In the genomic region with DNA sequence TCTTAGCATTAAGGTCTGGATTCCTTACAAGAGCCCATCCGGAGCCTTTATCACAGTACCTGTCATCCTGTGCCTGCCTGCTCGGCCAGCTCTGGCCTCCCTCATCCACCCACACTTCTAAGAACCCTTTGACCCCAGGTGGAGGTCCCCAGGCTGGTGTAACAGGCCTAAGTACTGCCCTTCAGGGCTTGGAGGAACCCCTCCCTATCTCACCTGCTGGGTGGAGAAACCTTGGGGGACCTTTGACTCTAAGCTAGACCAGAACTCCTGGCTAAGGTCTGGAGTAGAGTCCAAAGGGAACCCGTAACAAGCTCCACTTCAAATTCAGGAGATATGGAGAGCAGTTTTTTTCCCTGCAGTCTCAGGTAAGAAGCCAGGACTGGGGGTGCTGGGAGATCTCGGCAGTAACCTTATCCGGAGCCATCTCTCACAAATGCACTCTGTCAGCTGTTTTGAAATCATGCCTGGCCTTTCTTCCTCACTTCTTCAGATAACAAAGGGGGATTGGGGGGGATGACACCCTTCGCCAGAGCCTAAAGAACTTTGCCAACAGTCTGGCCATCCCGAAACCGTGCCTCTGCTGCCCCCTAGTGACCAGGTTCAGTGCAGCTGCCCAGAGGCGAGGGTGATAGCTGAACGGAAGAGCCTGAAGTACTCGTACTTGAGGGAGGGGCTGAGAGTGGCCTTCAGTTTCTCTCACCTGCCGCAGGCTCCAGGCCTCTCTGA, we compare ENCODE assay signal across 8 mouse cellular contexts. TPM values are rescaled to one million over a fixed set of nuclear protein-coding genes. Genes with fewer than 3 reads are reported as not detected.
DNase-seq lines count a peak whose midpoint lies in the region; ATAC-seq and TF ChIP-seq lines count a peak whose summit lies in the region.

No protein-coding gene starts in this region.

- in situ Hi-C loops in CH12.LX (cut with MboI; ENCODE audit: low pct_ligation_motif_present, low pct_unique_long_range_greater_than_20kb, low sequenced_read_pairs), result no loop called here

- WGBS in liver, postnatal 0 days (ENCODE audit: insufficient replicate concordance), result 20% methylated on average over 12 of the region's 12 CpGs

- dilution Hi-C loops in CH12.LX (cut with MboI; ENCODE audit: extremely low pct_ligation_motif_present, extremely low pct_unique_long_range_greater_than_20kb, low sequenced_read_pairs), result no loop called here

- no peak overlapping the region for H3K27ac ChIP-seq in CH12.LX (ENCODE audit: insufficient read depth, low read depth)
- no peak overlapping the region for H3K27ac ChIP-seq in liver, postnatal 0 days (ENCODE audit: low read depth)

- no peak for ATAC-seq in liver, postnatal 0 days

- H3K4me3 ChIP-seq in CH12.LX (replicated peaks in 1 of 3; ENCODE audit: low read depth in 2 of 3, low read length in 2 of 3, poor library complexity in 1 of 3), result no peak overlapping the region
- no peak overlapping the region for H3K4me3 ChIP-seq in liver, postnatal 0 days (ENCODE audit: low read depth, low read length)

- DNase-seq in 3T3-L1 (ENCODE audit: low read depth, low spot score), result peak; percentile 80
- peak; percentile 84 for DNase-seq in CH12.LX (ENCODE audit: extremely low read depth)
- DNase-seq in c-Kit-positive CD71-positive TER-119-negative erythroid progenitor cells, embryonic 14.5 days (ENCODE audit: low read depth), result peak; percentile 67
- DNase-seq in frontal cortex, postnatal 25 days (ENCODE audit: low spot score in 2 of 2), result peak; percentile 61 to 64
- DNase-seq in kidney, adult 8-10 months, result peak; percentile 72 to 87
- DNase-seq in liver, postnatal 0 days, result peak; percentile 91
- DNase-seq in retina, postnatal 7 days (ENCODE audit: low read depth, low spot score), result peak; percentile 67
- DNase-seq in urinary bladder, adult 2 months (ENCODE audit: low spot score), result peak; percentile 82

- peak; percentile 78 to 99 for TF ChIP-seq CTCF in CH12.LX (conservative IDR thresholded peaks at IDR 0.05 in 1 of 2, IDR thresholded peaks at IDR 0.05 in 1 of 2; ENCODE audit: low read depth in 2 of 2, low read length in 2 of 2)
- peak; percentile 97 for TF ChIP-seq CTCF in liver, postnatal 0 days (IDR thresholded peaks at IDR 0.05; ENCODE audit: low read depth)

- H3K9ac ChIP-seq in CH12.LX (ENCODE audit: insufficient read depth, low read depth), result no peak overlapping the region
- H3K9ac ChIP-seq in liver, postnatal 0 days (replicated peaks), result 0 out of 2 replicates have a peak overlapping the region, but pooled peaks have one; percentile 16

- no peak for TF ChIP-seq EP300 in CH12.LX (IDR thresholded peaks at IDR 0.05; ENCODE audit: low read length)
- TF ChIP-seq EP300 in liver, postnatal 0 days (IDR thresholded peaks at IDR 0.05; ENCODE audit: low read depth), result no peak

- H3K36me3 ChIP-seq in CH12.LX (replicated peaks in 1 of 2; ENCODE audit: control insufficient read depth in 1 of 2, insufficient read depth in 1 of 2, low read length in 1 of 2), result peaks cover 58 to 76% of the 10 kb centered on the region in 2 experiments
- H3K36me3 ChIP-seq in liver, postnatal 0 days (replicated peaks; ENCODE audit: insufficient read depth, low read length), result peaks cover 33% of the 10 kb centered on the region

- H3K4me1 ChIP-seq in CH12.LX (ENCODE audit: control insufficient read depth in 1 of 2, insufficient read depth in 2 of 2), result peaks cover 0 to 17% of the 10 kb centered on the region in 2 experiments; a peak in 2 of 4 replicates
- peaks cover 18% of the 10 kb centered on the region for H3K4me1 ChIP-seq in liver, postnatal 0 days (ENCODE audit: insufficient read depth)

- H3K4me2 ChIP-seq in CH12.LX (ENCODE audit: insufficient read depth, low read depth, poor library complexity, severe bottlenecking), result no peak overlapping the region
- no peak overlapping the region for H3K4me2 ChIP-seq in liver, postnatal 0 days (ENCODE audit: low read depth, low read length)

- peak; percentile 99 for TF ChIP-seq RAD21 in CH12.LX (IDR thresholded peaks at IDR 0.05; ENCODE audit: low read depth, low read length)

- no peaks in the 10 kb centered on the region for H3K79me2 ChIP-seq in CH12.LX (replicated peaks; ENCODE audit: control insufficient read depth, extremely low read depth, insufficient read depth, poor library complexity, severe bottlenecking)

- no peaks in the 10 kb centered on the region for H3K9me3 ChIP-seq in CH12.LX (replicated peaks; ENCODE audit: low read length)
- H3K9me3 ChIP-seq in liver, postnatal 0 days (ENCODE audit: low read length), result no peaks in the 10 kb centered on the region

- TF ChIP-seq POLR2A in CH12.LX (IDR thresholded peaks at IDR 0.05; ENCODE audit: low read depth, low read length), result no peak; the same call in 1 of the 2 replicates

- no peaks in the 10 kb centered on the region for H3K27me3 ChIP-seq in CH12.LX (replicated peaks)
- no peaks in the 10 kb centered on the region for H3K27me3 ChIP-seq in liver, postnatal 0 days (ENCODE audit: insufficient read depth, low read length)

TF ChIP-seq in CH12.LX, 34 proteins besides CTCF, POLR2A, EP300 and RAD21:
- TF ChIP-seq NRF1 (IDR thresholded peaks at IDR 0.05; ENCODE audit: low read depth, low read length) (0 out of 2 replicates have a peak, but pooled peaks have one; percentile 23), NELFE (IDR thresholded peaks at IDR 0.05; ENCODE audit: low read depth, low read length) (peak; percentile 22; the same call in 1 of the 2 replicates), JUN (IDR thresholded peaks at IDR 0.05; ENCODE audit: insufficient read depth, low read depth, low read length) (no peak), SMC3 (IDR thresholded peaks at IDR 0.05; ENCODE audit: low read depth, low read length) (peak; percentile 99), ETS1 (conservative IDR thresholded peaks at IDR 0.05; ENCODE audit: low read depth, low read length) (no peak), SIN3A (IDR thresholded peaks at IDR 0.05; ENCODE audit: low read length) (peak; percentile 59; the same call in 1 of the 2 replicates), USF1 (IDR thresholded peaks at IDR 0.05; ENCODE audit: low read depth, low read length) (no peak), UBTF (IDR thresholded peaks at IDR 0.05; ENCODE audit: low read depth, low read length) (no peak), ZC3H11A (IDR thresholded peaks at IDR 0.05; ENCODE audit: low read depth, low read length) (peak; percentile 89), ELF1 (IDR thresholded peaks at IDR 0.05; ENCODE audit: low read depth, low read length) (peak; percentile 45; the same call in 1 of the 2 replicates), PAX5 (IDR thresholded peaks at IDR 0.05; ENCODE audit: low read length) (no peak), MXI1 (IDR thresholded peaks at IDR 0.05; ENCODE audit: low read depth, low read length) (no peak), IRF4 (IDR thresholded peaks at IDR 0.05; ENCODE audit: low read depth, low read length) (peak; percentile 70), MAZ (IDR thresholded peaks at IDR 0.05; ENCODE audit: low read depth, low read length) (peak; percentile 11; the same call in 1 of the 2 replicates), TBP (conservative IDR thresholded peaks at IDR 0.05; ENCODE audit: low read depth, low read length) (no peak), TCF12 (IDR thresholded peaks at IDR 0.05; ENCODE audit: low read depth, low read length) (peak; percentile 29; the same call in 1 of the 2 replicates)
TF ChIP-seq in CH12.LX: peak in this region for 9.

RNA-seq across cellular contexts. Expression of gene Tmem104, which starts 5.2 kb away (rescaled TPM):
- total RNA-seq in CH12.LX (2012; rRNA removed) (15.7 and 16.1 TPM in 2 replicates), CH12.LX (2014; rRNA removed) (1.6 and 3.5 TPM in 2 replicates)
- polyA plus RNA-seq in CH12.LX (2012; ENCODE audit: insufficient read length, low read depth), result 10.3 and 10.8 TPM in 2 replicates
- 5.7 and 7.1 TPM in 2 replicates for polyA plus RNA-seq in liver, postnatal 0 days (2015; fragmentation: Nextera tagmentation; extraction: Ambion mirVana)
- polyA plus RNA-seq in urinary bladder, adult 2 months (2012; rRNA removed), result 7.0 and 9.4 TPM in 2 replicates

RNA-seq across cellular contexts. Expression of gene Nat9, which starts 5.6 kb away (rescaled TPM):
- 51.7 and 74.0 TPM in 2 replicates for total RNA-seq in CH12.LX (2012; rRNA removed)
- total RNA-seq in CH12.LX (2014; rRNA removed), result 20.7 and 30.6 TPM in 2 replicates
- 24.1 and 34.0 TPM in 2 replicates for polyA plus RNA-seq in CH12.LX (2012; ENCODE audit: insufficient read length, low read depth)
- polyA plus RNA-seq in liver, postnatal 0 days (2015; fragmentation: Nextera tagmentation; extraction: Ambion mirVana), result 16.5 and 16.7 TPM in 2 replicates
- 27.5 and 32.2 TPM in 2 replicates for polyA plus RNA-seq in urinary bladder, adult 2 months (2012; rRNA removed)

RNA-seq across cellular contexts. Expression of gene Slc9a3r1, which starts 18.9 kb away (rescaled TPM):
- total RNA-seq in CH12.LX (2012; rRNA removed) (69.0 and 70.1 TPM in 2 replicates), CH12.LX (2014; rRNA removed) (43.5 and 51.9 TPM in 2 replicates)
- polyA plus RNA-seq in CH12.LX (2012; ENCODE audit: insufficient read length, low read depth), result 63.7 and 64.6 TPM in 2 replicates
- polyA plus RNA-seq in liver, postnatal 0 days (2015; fragmentation: Nextera tagmentation; extraction: Ambion mirVana), result 101 and 115 TPM in 2 replicates
- polyA plus RNA-seq in urinary bladder, adult 2 months (2012; rRNA removed), result 67.7 and 76.3 TPM in 2 replicates

RNA-seq across cellular contexts. Expression of gene Cd300lf, which starts 48.3 kb away (rescaled TPM):
- total RNA-seq in CH12.LX (2012; rRNA removed) (35.3 and 36.1 TPM in 2 replicates), CH12.LX (2014; rRNA removed) (13.5 and 15.5 TPM in 2 replicates)
- polyA plus RNA-seq in CH12.LX (2012; ENCODE audit: insufficient read length, low read depth), result 36.9 and 38.9 TPM in 2 replicates
- 8.5 and 9.3 TPM in 2 replicates for polyA plus RNA-seq in liver, postnatal 0 days (2015; fragmentation: Nextera tagmentation; extraction: Ambion mirVana)
- polyA plus RNA-seq in urinary bladder, adult 2 months (2012; rRNA removed), result 0.52 and 1.5 TPM in 2 replicates
